Mouse (Mus musculus): ENCODE data around the gene Selenon.

Gene Selenon

GRCm38 (mm10) chr4:134577281-134577680, 25.3 kb upstream of the Selenon start:
- no peak for DNase-seq

- DNase-seq, result peak; percentile 54
These were observed 23.5 kb upstream of the Selenon start for GRCm38 (mm10) chr4:134575486-134575885.

- no peak for DNase-seq
These were observed 20.7 kb upstream of the Selenon start for GRCm38 (mm10) chr4:134572449-134573300.

GRCm38 (mm10) chr4:134570704-134571451, 18.9 kb upstream of the Selenon start:
- no peak for DNase-seq

GRCm38 (mm10) chr4:134569831-134570230, 17.9 kb upstream of the Selenon start:
- no peak for DNase-seq

GRCm38 (mm10) chr4:134569205-134569604, 17.2 kb upstream of the Selenon start:
- no peak for DNase-seq

GRCm38 (mm10) chr4:134567377-134568226, 15.6 kb upstream of the Selenon start:
- peak; percentile 26 for DNase-seq

- DNase-seq, result no peak
These were observed 12.1 kb upstream of the Selenon start for GRCm38 (mm10) chr4:134564093-134564492.

GRCm38 (mm10) chr4:134563624-134564023, 11.7 kb upstream of the Selenon start:
- DNase-seq, result no peak

GRCm38 (mm10) chr4:134562014-134562413, 10.0 kb upstream of the Selenon start:
- no peak for DNase-seq

GRCm38 (mm10) chr4:134560699-134561098, 8.7 kb upstream of the Selenon start:
- no peak for DNase-seq

GRCm38 (mm10) chr4:134559154-134559553, 7.2 kb upstream of the Selenon start:
- DNase-seq, result no peak

- no peak for DNase-seq
These were observed 6.7 kb upstream of the Selenon start for GRCm38 (mm10) chr4:134558570-134559113.

GRCm38 (mm10) chr4:134557626-134558249, 5.8 kb upstream of the Selenon start:
- peak; percentile 63 for DNase-seq

GRCm38 (mm10) chr4:134555956-134556580, 4.1 kb upstream of the Selenon start:
- no peak for DNase-seq

- no peak for DNase-seq
These were observed 1.7 kb upstream of the Selenon start for GRCm38 (mm10) chr4:134553631-134554030.

GRCm38 (mm10) chr4:134549899-134550298, 2.1 kb downstream of the Selenon start:
- DNase-seq, result no peak

GRCm38 (mm10) chr4:134548169-134548938, 3.6 kb downstream of the Selenon start:
- no peak for DNase-seq

GRCm38 (mm10) chr4:134546814-134547705, 4.9 kb downstream of the Selenon start:
- DNase-seq, result no peak

- DNase-seq, result peak; percentile 85
These were observed 8.7 kb downstream of the Selenon start for GRCm38 (mm10) chr4:134543261-134543660.
